Mouse (Mus musculus) hindbrain, embryonic 13.5 days (tissue): ENCODE data around the gene Lman1l. TPM values are rescaled to one million over a fixed set of nuclear protein-coding genes. Genes with fewer than 3 reads are reported as not detected.

Experiments
- ATAC-seq: fragments of 200-750 bp; cut with Nextera tagmentation; 2 replicates; pipeline ENCODE4 v1.8.0; 2017; ENCODE audit warnings: moderate TSS enrichment; ENCODE audit not compliant: low FRiP score
- H3K27ac ChIP-seq: fragments of 300-500 bp; sonication (generic); 2 replicates; pipeline ENCODE4 v1.5.1; 2015; ENCODE audit warnings: inconsistent platforms, mild to moderate bottlenecking, moderate library complexity
- H3K27me3 ChIP-seq: fragments of 300-500 bp; sonication (generic); 2 replicates; pipeline ENCODE4 v1.6.1; 2015; ENCODE audit warnings: mild to moderate bottlenecking, inconsistent platforms
- H3K36me3 ChIP-seq: fragments of 300-500 bp; sonication (generic); 2 replicates; pipeline ENCODE4 v1.6.1; 2015; ENCODE audit warnings: mild to moderate bottlenecking, inconsistent platforms
- H3K4me1 ChIP-seq: fragments of 300-500 bp; sonication (generic); replicated peaks from 2 replicates; pipeline ENCODE4 v1.6.1; 2015; ENCODE audit warnings: inconsistent platforms
- H3K4me2 ChIP-seq: fragments of 300-500 bp; sonication (generic); 2 replicates; pipeline ENCODE4 v1.6.1; 2015; ENCODE audit warnings: inconsistent platforms, mild to moderate bottlenecking, moderate library complexity
- H3K4me3 ChIP-seq: fragments of 300-500 bp; sonication (generic); 2 replicates; pipeline ENCODE4 v1.5.1; 2015; ENCODE audit warnings: mild to moderate bottlenecking, inconsistent platforms
- H3K9ac ChIP-seq: fragments of 300-500 bp; sonication (generic); 2 replicates; pipeline ENCODE4 v1.6.1; 2015; ENCODE audit warnings: mild to moderate bottlenecking, inconsistent platforms
- H3K9me3 ChIP-seq: fragments of 300-500 bp; sonication (generic); 2 replicates; pipeline ENCODE4 v1.6.1; 2016; ENCODE audit warnings: inconsistent platforms
- WGBS: fragments of 180-500 bp; shearing (Covaris S2); methylation state at CpG from one replicate; pipeline ENCODE4 v1.1.7; 2015; 5-methylcytosine and 5-hydroxymethylcytosine counted together
- polyA plus RNA-seq: library from polyadenylated mRNA; unstranded; fragments of >200 nt; fragmentation: Nextera tagmentation; extraction: Ambion mirVana; gene quantifications from 2 replicates; pipeline ENCODE4 v1.2.1, GENCODE M21; 2015

The Lman1l gene
- polyA plus RNA-seq, 1 experiment from 2014 or later: not detected

- Histone ChIP-seq H3K36me3 (no peaks in the 10 kb centered on the region), H3K4me3 (peak within 1 kb of the TSS; percentile 68), H3K9ac (peak within 1 kb of the TSS; percentile 74), H3K27me3 (peaks cover 8% of the 10 kb centered on the region; the same call in 1 of the 2 replicates), H3K9me3 (no peaks in the 10 kb centered on the region), H3K4me2 (peak within 1 kb of the TSS; percentile 90), H3K27ac (peak within 1 kb of the TSS; percentile 89), H3K4me1 (peaks cover 41% of the 10 kb centered on the region)
- ATAC-seq: peak; percentile 100
- WGBS: under 1% methylated on average over 37 of the region's 37 CpGs
Observed at GRCm38 (mm10) chr9:57560861-57561710, 59.5 kb downstream of the Lman1l start, which contains the start of gene Scamp2. Gene Scamp2, plus strand, starts transcription at chr9:57560943.

DNA sequence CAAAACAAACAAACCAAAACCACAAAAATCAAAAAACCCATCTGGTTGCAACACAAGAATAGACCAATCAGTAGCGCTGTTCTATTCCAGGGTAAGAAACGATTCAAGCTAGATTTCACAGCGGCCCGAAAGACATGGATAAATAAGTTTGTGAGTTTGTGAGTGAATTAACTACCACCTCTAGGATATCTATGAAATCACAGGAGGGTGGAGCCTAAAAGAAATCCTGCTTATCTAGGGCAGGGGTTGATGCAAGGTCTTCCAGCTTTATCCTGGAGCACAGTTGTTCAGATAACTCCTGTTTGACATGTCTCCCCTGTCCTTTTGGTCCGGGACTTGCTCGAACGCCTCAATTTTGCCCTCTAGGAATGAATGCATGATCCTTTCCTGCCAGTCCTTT lies 60.3 kb downstream of the Lman1l start:
- ATAC-seq: peak; percentile 8; the same call in 1 of the 2 replicates
- Histone ChIP-seq H3K4me2 (peak overlapping the region; percentile 90), H3K4me3 (peak overlapping the region; percentile 68), H3K9ac (peak overlapping the region; percentile 74), H3K4me1 (peaks cover 33% of the 10 kb centered on the region), H3K9me3 (no peaks in the 10 kb centered on the region), H3K27me3 (peaks cover 8% of the 10 kb centered on the region; the same call in 1 of the 2 replicates), H3K27ac (peak overlapping the region; percentile 89), H3K36me3 (no peaks in the 10 kb centered on the region)
- 25% methylated on average over 7 of the region's 7 CpGs for WGBS

- Histone ChIP-seq H3K27ac (no peak overlapping the region), H3K27me3 (peaks cover 8% of the 10 kb centered on the region; the same call in 1 of the 2 replicates), H3K4me2 (no peak overlapping the region), H3K9ac (no peak overlapping the region), H3K4me3 (no peak overlapping the region), H3K4me1 (peaks cover 28% of the 10 kb centered on the region), H3K9me3 (no peaks in the 10 kb centered on the region), H3K36me3 (no peaks in the 10 kb centered on the region)
- 77% methylated on average over 2 of the region's 2 CpGs for WGBS
- ATAC-seq: no peak
Observed at GRCm38 (mm10) chr9:57559568-57559967, 61.0 kb downstream of the Lman1l start.

DNA sequence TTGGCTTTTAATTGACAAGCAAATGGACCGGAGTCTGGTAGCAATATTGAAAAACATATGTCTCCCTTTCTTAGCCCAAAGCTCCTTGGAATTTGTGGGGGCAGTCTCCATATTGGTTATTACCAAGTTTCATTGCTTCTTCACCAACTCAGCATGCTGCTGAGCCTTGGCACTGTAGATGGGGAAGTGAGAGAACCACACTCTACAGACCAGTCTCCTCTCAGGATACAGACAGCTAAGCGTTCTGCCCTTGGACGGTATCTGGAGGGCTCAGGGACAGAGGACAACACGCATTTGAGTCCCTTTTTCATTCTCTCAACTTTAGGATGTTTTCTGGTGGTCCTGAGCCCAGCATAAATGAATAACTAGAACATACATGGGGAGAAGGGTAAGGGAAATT lies 61.9 kb downstream of the Lman1l start:
- Histone ChIP-seq H3K9me3 (no peaks in the 10 kb centered on the region), H3K4me1 (peaks cover 25% of the 10 kb centered on the region), H3K4me3 (no peak overlapping the region), H3K27me3 (peaks cover 8% of the 10 kb centered on the region; the same call in 1 of the 2 replicates), H3K9ac (no peak overlapping the region), H3K36me3 (no peaks in the 10 kb centered on the region), H3K27ac (no peak overlapping the region), H3K4me2 (no peak overlapping the region)
- WGBS: 87% methylated on average over 4 of the region's 4 CpGs
- no peak for ATAC-seq

- Histone ChIP-seq H3K36me3 (no peaks in the 10 kb centered on the region), H3K27me3 (peaks cover 8% of the 10 kb centered on the region; the same call in 1 of the 2 replicates), H3K9me3 (no peaks in the 10 kb centered on the region), H3K9ac (no peak overlapping the region), H3K27ac (no peak overlapping the region), H3K4me3 (no peak overlapping the region), H3K4me2 (no peak overlapping the region), H3K4me1 (peaks cover 18% of the 10 kb centered on the region)
- ATAC-seq: no peak
- WGBS: 83% methylated on average over 3 of the region's 3 CpGs
Observed at GRCm38 (mm10) chr9:57557215-57557614, 63.4 kb downstream of the Lman1l start.

Other genes starting within 250 kb of the Lman1l start
- gene Ppcdc, start 180.7 kb downstream of the Lman1l start, polyA plus RNA-seq: 25.6 and 26.0 TPM in 2 replicates
- gene Scamp5, start 152.7 kb downstream of the Lman1l start, polyA plus RNA-seq: 86.3 and 94.6 TPM in 2 replicates
- gene Rpp25, start 116.7 kb downstream of the Lman1l start, polyA plus RNA-seq: 15.6 and 16.2 TPM in 2 replicates
- gene Cox5a, start 99.5 kb downstream of the Lman1l start, polyA plus RNA-seq: 875 and 879 TPM in 2 replicates
- 21.6 and 22.4 TPM in 2 replicates for gene Fam219b, start 83.2 kb downstream of the Lman1l start, polyA plus RNA-seq
- gene Mpi, start 68.0 kb downstream of the Lman1l start, polyA plus RNA-seq: 67.9 and 75.2 TPM in 2 replicates
- gene Scamp2, start 59.8 kb downstream of the Lman1l start, polyA plus RNA-seq: 56.9 and 58.8 TPM in 2 replicates
- 28.6 and 30.5 TPM in 2 replicates for gene Ulk3, start 31.3 kb downstream of the Lman1l start, polyA plus RNA-seq
- 0.21 and 0.48 TPM in 2 replicates for gene Cplx3, start 14.5 kb downstream of the Lman1l start, polyA plus RNA-seq
- 43.6 and 45.0 TPM in 2 replicates for gene Csk, start 32.9 kb upstream of the Lman1l start, polyA plus RNA-seq
- not detected in 2 replicates for gene Cyp1a2, start 62.9 kb upstream of the Lman1l start, polyA plus RNA-seq
- gene Cyp1a1, start 67.2 kb upstream of the Lman1l start, polyA plus RNA-seq: 0.09 and 0.12 TPM in 2 replicates
- 33.8 and 35.4 TPM in 2 replicates for gene Edc3, start 87.8 kb upstream of the Lman1l start, polyA plus RNA-seq
- gene Clk3, start 145.1 kb upstream of the Lman1l start, polyA plus RNA-seq: 71.2 and 72.4 TPM in 2 replicates
- 10.9 and 12.8 TPM in 2 replicates for gene Arid3b, start 216.0 kb upstream of the Lman1l start, polyA plus RNA-seq